In genomic region chr1:167652336-167652735, GRCm38 (mm10) we compare ENCODE assay signal across 15 mouse cellular contexts.
"Had no signal": no experiment of that assay in that cellular context is flagged by ENCODE, and none has a peak within 500 bp of the region (broad histone marks: within the 10 kb centered on the region; RNA-seq: fewer than 3 reads in every experiment).

No protein-coding gene starts in this region.

- DNase-seq: cerebellum, adult 9-11 months; cerebellum, postnatal 10 days; cerebellum, postnatal 14 days; cerebellum, postnatal 25 days; cerebellum, postnatal 36 days; embryo, embryonic 11 days; forebrain, postnatal 0 days; gastrocnemius, adult 2 months; gastrocnemius, postnatal 10 days; gastrocnemius, postnatal 14 days; gastrocnemius, postnatal 25 days; gastrocnemius, postnatal 36 days; heart, adult 11 months; heart, adult 18-20 months; heart, adult 2 months had no signal
